Mouse (Mus musculus): Measurements from ENCODE around the gene Zfp523.

DNA sequence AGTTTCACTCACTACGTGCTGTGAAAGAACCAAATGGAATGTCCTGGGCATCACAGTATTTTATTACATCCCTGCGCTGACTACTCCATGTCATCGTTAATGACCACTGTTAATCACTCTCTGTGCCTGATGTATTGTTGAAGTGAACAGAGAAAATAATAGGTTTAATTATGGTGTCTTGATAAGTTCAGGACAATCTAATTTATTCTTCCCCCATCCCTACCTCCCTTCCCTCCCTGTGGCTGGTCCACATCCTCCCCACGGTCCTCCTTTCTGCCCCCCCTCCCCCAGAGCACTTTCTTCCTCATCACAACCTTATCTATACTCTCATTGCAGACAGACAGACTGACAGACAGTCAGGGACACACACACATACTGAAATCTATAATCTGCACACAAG is 77.9 kb downstream of the Zfp523 start:
- TF ChIP-seq CTCF (conservative IDR thresholded peaks at IDR 0.05; ENCODE audit: low read length) (no peak), POU5F1 (IDR thresholded peaks at IDR 0.05; ENCODE audit: borderline replicate concordance, low read length) (no peak)

Data from E14TG2a.4 (cell line).